Mouse (Mus musculus): ENCODE results near the gene Dcst1. TPM values are rescaled to one million over a fixed set of nuclear protein-coding genes. Genes with fewer than 3 reads are reported as not detected.

Dcst1 gene
- polyA plus RNA-seq, 1 experiment from 2014 or later, result 0.76 TPM

DNA sequence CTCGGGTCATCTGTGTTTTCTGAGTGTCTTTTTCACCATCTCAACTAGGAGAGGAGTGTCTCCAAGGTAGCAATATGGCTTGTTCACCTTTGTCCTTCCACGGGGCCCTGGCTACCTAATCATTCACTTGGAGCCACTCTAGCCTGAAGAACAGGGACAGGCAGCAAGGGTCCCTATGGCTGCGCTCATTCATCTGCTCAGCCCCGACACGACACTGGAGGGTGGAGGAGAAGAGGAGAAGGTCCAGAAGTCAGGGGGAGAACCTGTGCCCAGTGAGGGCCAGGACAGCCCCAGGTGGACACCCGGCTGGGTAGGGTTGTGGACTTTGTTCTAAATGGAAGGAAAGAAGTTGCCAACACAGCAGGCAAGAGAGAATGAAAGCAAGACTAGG, 9.5 kb downstream of the Dcst1 start:
- Histone ChIP-seq H3K4me2 (no peak overlapping the region), H3K36me3 (no peaks in the 10 kb centered on the region), H3K27me3 (no peaks in the 10 kb centered on the region; the same call in 1 of the 2 replicates), H3K4me1 (peaks cover 7% of the 10 kb centered on the region), H3K9me3 (no peaks in the 10 kb centered on the region), H3K27ac (no peak overlapping the region), H3K9ac (no peak overlapping the region), H3K4me3 (no peak overlapping the region)
- no peak for ATAC-seq (ENCODE audit: insufficient number of reproducible peaks, low FRiP score, low TSS enrichment, low read depth)
- WGBS, result 80% methylated on average over 6 of the region's 6 CpGs

GRCm38 (mm10) chr3:89354816-89355511, 10.1 kb downstream of the Dcst1 start:
- no peaks in the 10 kb centered on the region for H3K9me3 ChIP-seq
- H3K4me2 ChIP-seq, result no peak overlapping the region
- no peak overlapping the region for H3K9ac ChIP-seq
- H3K27me3 ChIP-seq, result no peaks in the 10 kb centered on the region; the same call in 1 of the 2 replicates
- no peak for ATAC-seq (ENCODE audit: insufficient number of reproducible peaks, low FRiP score, low TSS enrichment, low read depth)
- no peaks in the 10 kb centered on the region for H3K36me3 ChIP-seq
- H3K27ac ChIP-seq, result no peak overlapping the region
- no peak overlapping the region for H3K4me3 ChIP-seq
- H3K4me1 ChIP-seq, result peaks cover 12% of the 10 kb centered on the region
- WGBS, result 16% methylated on average over 5 of the region's 5 CpGs

DNA sequence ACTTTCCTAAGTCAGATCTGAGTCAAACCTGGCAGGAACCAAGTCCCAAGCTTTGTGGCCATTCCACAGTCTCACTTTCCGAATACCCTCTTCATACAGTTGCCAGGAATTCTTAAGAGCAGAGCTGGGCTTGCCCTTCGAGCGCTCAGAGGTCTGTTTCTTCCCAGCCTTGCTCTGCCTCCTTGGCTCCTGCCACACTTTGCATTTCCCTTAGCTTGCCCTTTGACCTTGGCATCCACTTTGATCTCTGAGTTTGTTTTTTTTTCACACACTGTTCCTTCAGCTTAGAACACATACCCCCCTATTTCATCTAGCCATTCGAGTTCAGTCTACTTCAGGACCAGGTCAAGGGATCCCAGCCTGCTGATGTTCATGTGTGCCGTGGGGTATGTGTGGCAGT, 13.8 kb downstream of the Dcst1 start:
- peaks cover 27% of the 10 kb centered on the region for H3K4me1 ChIP-seq
- peaks cover 13% of the 10 kb centered on the region; the same call in 1 of the 2 replicates for H3K36me3 ChIP-seq
- no peak overlapping the region for H3K9ac ChIP-seq
- H3K9me3 ChIP-seq, result no peaks in the 10 kb centered on the region
- no peak overlapping the region for H3K4me3 ChIP-seq
- 50% methylated on average over 5 of the region's 5 CpGs for WGBS
- H3K27me3 ChIP-seq, result peaks cover 5% of the 10 kb centered on the region; the same call in 1 of the 2 replicates
- no peak overlapping the region for H3K4me2 ChIP-seq
- H3K27ac ChIP-seq, result no peak overlapping the region
- ATAC-seq (ENCODE audit: insufficient number of reproducible peaks, low FRiP score, low TSS enrichment, low read depth), result no peak

GRCm38 (mm10) chr3:89349869-89350501, 15.1 kb downstream of the Dcst1 start, which contains the start of gene Adam15:
Gene Adam15 (minus strand): TSS chr3:89349996.
- no peaks in the 10 kb centered on the region for H3K9me3 ChIP-seq
- peaks cover 5% of the 10 kb centered on the region; the same call in 1 of the 2 replicates for H3K27me3 ChIP-seq
- peak within 1 kb of the TSS; percentile 80 for H3K27ac ChIP-seq
- peak; percentile 81 for ATAC-seq (ENCODE audit: insufficient number of reproducible peaks, low FRiP score, low TSS enrichment, low read depth)
- H3K4me3 ChIP-seq, result peak within 1 kb of the TSS; percentile 72
- H3K4me1 ChIP-seq, result peaks cover 26% of the 10 kb centered on the region
- peak within 1 kb of the TSS; percentile 96 for H3K4me2 ChIP-seq
- peaks cover 25% of the 10 kb centered on the region for H3K36me3 ChIP-seq
- H3K9ac ChIP-seq, result peak within 1 kb of the TSS; percentile 64
- under 1% methylated on average over 59 of the region's 59 CpGs for WGBS

GRCm38 (mm10) chr3:89348911-89349868, 15.9 kb downstream of the Dcst1 start:
- peaks cover 5% of the 10 kb centered on the region; the same call in 1 of the 2 replicates for H3K27me3 ChIP-seq
- H3K4me2 ChIP-seq, result peak overlapping the region; percentile 96
- H3K4me3 ChIP-seq, result peak overlapping the region; percentile 72
- 0 out of 2 replicates have a peak, but pooled peaks have one; percentile 31 for ATAC-seq (ENCODE audit: insufficient number of reproducible peaks, low FRiP score, low TSS enrichment, low read depth)
- H3K36me3 ChIP-seq, result peaks cover 33% of the 10 kb centered on the region
- H3K9ac ChIP-seq, result peak overlapping the region; percentile 64
- peaks cover 23% of the 10 kb centered on the region for H3K4me1 ChIP-seq
- peak overlapping the region; percentile 80 for H3K27ac ChIP-seq
- no peaks in the 10 kb centered on the region for H3K9me3 ChIP-seq
- WGBS, result 2% methylated on average over 38 of the region's 38 CpGs

DNA sequence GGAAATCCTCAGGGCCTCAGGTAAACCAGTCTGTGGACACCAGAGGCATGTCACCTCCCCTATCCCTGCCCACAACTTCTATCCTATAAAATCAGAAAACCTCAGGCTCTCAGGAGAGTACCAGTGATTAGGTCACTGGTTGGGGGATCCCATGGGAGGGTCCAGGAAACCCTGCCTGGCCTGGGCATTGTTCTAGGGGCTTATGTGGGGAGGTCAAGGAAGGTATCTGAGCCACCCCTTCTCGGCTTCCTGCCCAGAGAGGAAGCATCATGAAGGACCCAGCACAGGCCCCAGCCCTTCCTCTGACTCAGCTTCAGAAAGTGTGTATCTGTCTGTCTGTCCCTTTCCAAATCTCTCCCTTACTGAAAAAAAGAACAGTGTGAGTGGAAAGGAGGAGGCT, 17.1 kb downstream of the Dcst1 start:
- Histone ChIP-seq H3K36me3 (peaks cover 46% of the 10 kb centered on the region), H3K27me3 (peaks cover 5% of the 10 kb centered on the region; the same call in 1 of the 2 replicates), H3K9me3 (no peaks in the 10 kb centered on the region), H3K9ac (no peak overlapping the region), H3K4me1 (peaks cover 23% of the 10 kb centered on the region), H3K4me2 (no peak overlapping the region), H3K27ac (no peak overlapping the region), H3K4me3 (0 out of 2 replicates have a peak overlapping the region, but pooled peaks have one; percentile 72)
- ATAC-seq (ENCODE audit: insufficient number of reproducible peaks, low FRiP score, low TSS enrichment, low read depth), result no peak
- WGBS, result 73% methylated on average over 1 of the region's 1 CpGs

GRCm38 (mm10) chr3:89346815-89347540, 18.1 kb downstream of the Dcst1 start:
- Histone ChIP-seq H3K9me3 (no peaks in the 10 kb centered on the region), H3K9ac (no peak overlapping the region), H3K27me3 (peaks cover 5% of the 10 kb centered on the region; the same call in 1 of the 2 replicates), H3K4me2 (no peak overlapping the region), H3K36me3 (peaks cover 55% of the 10 kb centered on the region), H3K4me1 (peaks cover 23% of the 10 kb centered on the region), H3K4me3 (no peak overlapping the region), H3K27ac (no peak overlapping the region)
- ATAC-seq (ENCODE audit: insufficient number of reproducible peaks, low FRiP score, low TSS enrichment, low read depth), result no peak
- WGBS, result 81% methylated on average over 10 of the region's 10 CpGs

GRCm38 (mm10) chr3:89343279-89343678, 21.8 kb downstream of the Dcst1 start:
- Histone ChIP-seq H3K27me3 (peaks cover 3% of the 10 kb centered on the region; the same call in 1 of the 2 replicates), H3K9me3 (no peaks in the 10 kb centered on the region), H3K36me3 (peaks cover 63% of the 10 kb centered on the region), H3K9ac (no peak overlapping the region), H3K4me2 (no peak overlapping the region), H3K4me1 (peaks cover 31% of the 10 kb centered on the region), H3K4me3 (no peak overlapping the region), H3K27ac (no peak overlapping the region)
- WGBS, result 80% methylated on average over 7 of the region's 7 CpGs
- ATAC-seq (ENCODE audit: insufficient number of reproducible peaks, low FRiP score, low TSS enrichment, low read depth), result no peak

DNA sequence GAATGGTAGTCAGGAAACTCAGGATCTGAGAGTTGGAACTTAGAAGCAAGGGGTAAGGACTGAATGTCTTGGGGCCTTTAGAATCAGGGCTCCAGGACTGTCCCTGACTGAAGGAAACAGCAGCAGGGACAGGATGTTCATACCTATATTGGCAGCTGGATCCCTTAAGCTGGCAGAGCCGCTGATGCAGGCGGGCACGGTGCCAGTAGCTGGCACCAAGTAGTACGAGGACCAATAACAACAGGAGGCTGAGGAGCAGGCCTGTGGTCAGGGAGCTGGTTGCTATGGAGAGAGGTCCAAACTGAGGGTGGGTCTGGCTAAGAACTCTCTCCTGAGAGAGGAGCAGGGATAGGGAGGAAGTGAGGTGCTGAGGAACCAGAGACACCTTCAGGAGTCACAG, 23.3 kb downstream of the Dcst1 start:
- Histone ChIP-seq H3K4me2 (no peak overlapping the region), H3K9me3 (no peaks in the 10 kb centered on the region), H3K4me1 (peaks cover 36% of the 10 kb centered on the region), H3K36me3 (peaks cover 54% of the 10 kb centered on the region), H3K9ac (no peak overlapping the region), H3K27me3 (no peaks in the 10 kb centered on the region), H3K4me3 (no peak overlapping the region), H3K27ac (no peak overlapping the region; the same call in 1 of the 2 replicates)
- 72% methylated on average over 4 of the region's 4 CpGs for WGBS
- ATAC-seq (ENCODE audit: insufficient number of reproducible peaks, low FRiP score, low TSS enrichment, low read depth), result no peak

DNA sequence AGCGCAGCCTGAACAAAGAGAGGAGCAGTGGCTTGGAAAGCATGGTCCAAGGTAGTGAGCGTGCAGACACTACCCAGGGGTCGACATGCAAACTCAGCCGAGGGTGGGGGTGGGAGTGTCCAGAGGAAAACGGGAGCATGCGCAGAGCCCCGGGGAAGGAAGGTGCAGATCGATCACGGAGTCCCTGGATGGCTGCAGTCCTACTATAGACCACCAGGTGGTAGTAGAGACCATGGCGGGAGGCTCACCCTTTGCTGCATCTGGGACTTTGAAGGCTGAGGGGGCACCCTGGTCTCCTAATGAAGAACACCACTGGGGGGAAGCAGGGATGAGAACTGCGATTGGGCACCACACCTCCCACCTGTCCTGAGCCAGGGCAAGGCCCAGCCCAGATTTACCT, 24.6 kb downstream of the Dcst1 start:
- 2% methylated on average over 11 of the region's 11 CpGs for WGBS
- ATAC-seq (ENCODE audit: insufficient number of reproducible peaks, low FRiP score, low TSS enrichment, low read depth), result no peak
- no peak overlapping the region for H3K27ac ChIP-seq
- 0 out of 2 replicates have a peak overlapping the region, but pooled peaks have one; percentile 14 for H3K9ac ChIP-seq
- peaks cover 49% of the 10 kb centered on the region for H3K4me1 ChIP-seq
- no peaks in the 10 kb centered on the region for H3K9me3 ChIP-seq
- H3K4me3 ChIP-seq, result peak overlapping the region; percentile 29
- no peaks in the 10 kb centered on the region for H3K27me3 ChIP-seq
- H3K36me3 ChIP-seq, result peaks cover 43% of the 10 kb centered on the region
- peak overlapping the region; percentile 63 for H3K4me2 ChIP-seq

GRCm38 (mm10) chr3:89339416-89339815, 25.6 kb downstream of the Dcst1 start:
- Histone ChIP-seq H3K9me3 (no peaks in the 10 kb centered on the region), H3K9ac (no peak overlapping the region), H3K27ac (0 out of 2 replicates have a peak overlapping the region, but pooled peaks have one; percentile 93), H3K36me3 (peaks cover 42% of the 10 kb centered on the region), H3K4me1 (peaks cover 54% of the 10 kb centered on the region), H3K4me2 (no peak overlapping the region), H3K27me3 (no peaks in the 10 kb centered on the region), H3K4me3 (no peak overlapping the region)
- WGBS, result 23% methylated on average over 8 of the region's 8 CpGs
- ATAC-seq (ENCODE audit: insufficient number of reproducible peaks, low FRiP score, low TSS enrichment, low read depth), result no peak
